Mouse (Mus musculus): ENCODE data around the gene Aqp2. TPM values are rescaled to one million over a fixed set of nuclear protein-coding genes. Genes with fewer than 3 reads are reported as not detected.

Aqp2 gene
- total RNA-seq, 1 experiment from 2014 or later, result not detected

DNA sequence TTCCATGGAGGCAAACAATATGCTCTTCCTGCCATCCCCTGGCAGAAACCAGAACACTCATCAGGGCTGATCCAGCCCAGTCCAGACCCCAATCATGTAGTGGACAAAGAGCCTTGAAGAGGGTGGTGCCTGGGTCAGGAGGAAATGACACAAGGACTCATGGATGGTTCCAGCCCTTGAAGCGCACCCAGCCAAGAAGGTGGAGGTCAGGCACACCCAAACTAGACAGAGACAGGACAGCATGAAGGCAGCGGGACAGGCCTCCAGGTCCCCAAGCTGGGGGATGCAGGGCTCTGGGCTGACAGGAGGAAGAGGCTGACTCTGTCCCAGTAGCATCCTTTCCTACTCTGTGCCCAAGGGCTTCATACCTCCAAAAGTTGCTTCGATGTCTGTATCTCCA is 7.7 kb downstream of the Aqp2 start:
- ATAC-seq (ENCODE audit: extremely low read depth, insufficient number of reproducible peaks, low FRiP score, poor library complexity, severe bottlenecking), result no peak

DNA sequence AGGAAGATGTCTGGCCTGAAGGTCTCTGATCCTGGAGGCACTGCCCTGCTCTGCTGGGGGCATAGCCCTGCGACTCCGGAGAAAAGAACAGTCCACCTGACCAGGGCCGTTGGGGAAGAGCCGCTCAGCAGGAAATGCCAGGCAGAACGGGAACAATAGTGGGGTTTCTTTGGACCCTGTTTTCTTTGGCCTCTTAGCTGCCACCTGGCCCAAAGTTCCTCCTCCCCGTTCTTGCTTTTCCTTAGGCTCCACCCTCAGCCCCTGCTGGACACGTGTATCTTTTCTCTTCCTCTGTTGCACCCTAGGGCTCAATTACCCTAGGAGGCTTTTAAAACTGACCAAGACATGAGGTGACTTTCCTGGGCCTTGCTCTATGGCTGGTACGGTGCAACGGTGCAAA is 10.4 kb downstream of the Aqp2 start:
- ATAC-seq (ENCODE audit: extremely low read depth, insufficient number of reproducible peaks, low FRiP score, poor library complexity, severe bottlenecking), result no peak

DNA sequence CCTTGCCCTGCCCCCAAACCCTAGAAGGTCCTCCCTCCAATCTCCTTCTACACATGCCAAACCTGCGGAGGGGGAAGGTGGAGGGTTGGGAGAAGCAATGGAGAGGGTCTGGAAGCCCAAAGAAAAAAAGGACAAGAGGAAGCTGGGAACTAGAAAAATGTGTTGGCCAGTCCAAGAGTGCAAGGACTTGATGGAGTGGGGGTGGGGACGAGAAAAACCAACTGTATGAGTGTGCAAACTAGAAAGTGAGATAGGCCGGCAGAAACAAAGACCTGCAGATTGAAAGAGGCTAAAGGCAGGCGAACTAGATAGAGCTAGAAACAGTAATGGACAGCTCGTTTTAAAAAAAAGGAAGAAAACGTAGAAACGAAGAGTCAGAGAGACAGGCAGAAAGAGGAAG is 10.8 kb downstream of the Aqp2 start:
- no peak for ATAC-seq (ENCODE audit: extremely low read depth, insufficient number of reproducible peaks, low FRiP score, poor library complexity, severe bottlenecking)

DNA sequence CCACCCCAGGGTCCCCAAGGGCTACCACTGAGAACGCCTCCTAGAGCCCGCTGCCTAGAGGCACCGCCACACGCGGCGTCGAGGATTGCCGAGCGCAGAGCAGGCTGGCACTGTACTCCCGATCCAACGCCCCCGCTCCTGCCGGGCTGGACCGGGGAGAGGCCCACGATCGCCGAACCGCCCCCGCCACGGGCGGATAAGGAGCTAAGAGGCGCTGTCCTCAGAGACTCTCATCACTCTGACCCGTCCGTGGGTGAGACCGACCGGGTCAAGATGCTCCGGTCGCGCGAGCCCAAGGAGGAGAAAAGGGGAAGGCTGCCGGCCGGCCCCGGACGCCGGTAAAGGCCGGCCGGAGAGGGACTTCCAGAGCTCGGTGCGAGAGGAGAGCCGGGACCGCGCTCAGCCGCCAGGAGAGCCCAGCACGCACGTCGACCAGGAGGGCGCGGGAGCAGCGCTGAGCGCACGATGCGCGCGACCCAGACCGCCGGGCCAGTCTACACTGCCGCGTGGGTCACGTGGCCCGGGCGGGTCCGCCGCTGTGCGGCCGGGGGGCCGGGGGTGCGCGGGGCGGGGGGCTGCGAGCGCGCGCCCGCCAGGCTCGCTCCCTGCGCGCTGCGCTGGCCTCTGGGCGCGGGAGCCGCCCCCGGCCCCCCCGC is 11.7 kb downstream of the Aqp2 start, which contains the start of gene Aqp5:
TSS of gene Aqp5 (plus strand) at position 354 of the 656 bp plus-strand sequence.
- no peak for ATAC-seq (ENCODE audit: extremely low read depth, insufficient number of reproducible peaks, low FRiP score, poor library complexity, severe bottlenecking)

DNA sequence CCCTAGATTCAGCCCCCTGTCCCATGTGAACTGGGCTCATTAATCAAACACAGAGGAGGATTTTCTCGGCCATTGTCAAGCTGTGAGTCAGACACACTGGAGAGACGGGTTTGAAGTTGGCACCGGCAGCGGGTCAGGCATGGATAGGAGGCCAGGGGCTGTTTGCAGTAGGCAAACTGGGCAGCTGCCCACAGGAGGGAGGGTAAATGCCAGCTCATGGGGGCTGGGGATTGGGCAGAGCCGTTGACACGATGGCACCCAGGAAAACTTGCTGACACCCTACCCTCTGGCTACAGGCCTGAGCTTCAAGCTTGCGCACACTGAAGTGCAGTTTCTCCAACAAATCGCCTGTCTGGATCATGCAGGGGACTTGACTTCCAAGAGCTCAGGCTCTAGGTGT is 13.3 kb downstream of the Aqp2 start:
- no peak for ATAC-seq (ENCODE audit: extremely low read depth, insufficient number of reproducible peaks, low FRiP score, poor library complexity, severe bottlenecking)

DNA sequence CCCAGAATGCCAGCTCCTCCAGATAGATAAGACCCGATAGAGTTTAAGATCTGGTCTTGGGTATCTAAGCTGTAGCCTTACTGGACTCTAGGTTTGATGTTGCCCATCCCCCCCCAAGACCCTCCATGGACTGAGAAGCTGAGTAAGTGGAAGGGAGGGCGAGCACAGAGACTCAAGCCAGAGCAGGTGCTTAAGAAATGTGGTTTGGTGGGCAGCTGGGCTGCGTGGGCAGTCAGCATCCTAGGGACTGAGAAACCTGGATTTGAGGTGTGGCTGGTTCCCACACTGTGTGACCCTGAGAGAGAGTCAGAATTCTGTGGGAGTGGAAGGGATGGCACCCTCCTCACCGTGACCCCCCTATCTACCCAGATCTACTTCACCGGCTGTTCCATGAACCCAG is 14.0 kb downstream of the Aqp2 start:
- ATAC-seq (ENCODE audit: extremely low read depth, insufficient number of reproducible peaks, low FRiP score, poor library complexity, severe bottlenecking), result no peak

DNA sequence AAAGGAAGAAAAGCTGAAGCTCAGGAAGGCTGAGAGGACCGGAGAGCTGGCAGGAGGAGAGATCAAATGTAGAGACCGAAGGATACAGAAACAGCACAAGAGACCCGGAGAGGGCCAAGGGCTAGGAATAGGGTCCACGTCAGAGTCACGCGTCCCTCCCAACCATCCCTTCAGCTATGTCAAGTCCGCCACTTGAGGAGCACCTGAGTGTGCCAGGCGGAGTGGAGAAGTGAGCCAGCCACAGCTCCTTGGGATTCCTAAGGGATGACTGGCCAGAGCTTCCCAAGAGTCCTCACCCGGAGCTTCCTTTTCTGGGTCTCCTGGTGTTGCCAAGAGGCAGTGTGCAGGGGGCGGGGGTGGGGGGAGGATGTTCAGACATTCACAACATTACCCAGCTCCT is 16.1 kb downstream of the Aqp2 start:
- ATAC-seq (ENCODE audit: extremely low read depth, insufficient number of reproducible peaks, low FRiP score, poor library complexity, severe bottlenecking), result no peak

DNA sequence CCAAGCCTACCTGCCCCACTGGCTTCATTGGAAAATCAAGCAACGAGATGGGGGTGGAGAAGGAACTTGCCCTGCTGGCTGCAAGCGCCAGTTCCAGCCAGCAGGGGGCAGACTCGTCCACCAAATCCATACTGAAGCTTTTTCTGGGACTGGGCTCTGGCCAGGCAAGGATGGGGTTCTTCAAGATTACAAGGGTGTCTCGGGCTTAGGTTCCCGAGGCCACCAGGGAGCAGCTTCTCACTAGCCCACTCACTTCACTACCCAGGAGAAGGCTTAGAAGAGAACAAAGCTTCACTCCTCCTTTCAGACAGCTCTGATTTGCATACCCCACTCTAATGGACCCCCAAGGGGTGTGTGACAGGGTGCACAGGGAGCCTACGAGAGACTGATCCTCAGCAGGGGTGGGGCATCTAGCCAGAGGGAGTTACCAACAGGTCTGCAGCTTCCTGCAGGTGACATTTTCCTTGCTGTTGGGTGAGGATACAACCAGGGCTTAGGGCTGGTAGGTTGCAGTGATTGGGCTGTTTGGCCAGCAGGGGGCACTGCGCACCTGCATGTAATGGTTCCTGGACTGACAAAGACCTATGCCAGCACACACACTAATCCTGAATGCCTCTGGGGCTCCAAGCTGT is 17.3 kb downstream of the Aqp2 start:
- peak; percentile 34 for ATAC-seq (ENCODE audit: extremely low read depth, insufficient number of reproducible peaks, low FRiP score, poor library complexity, severe bottlenecking)

DNA sequence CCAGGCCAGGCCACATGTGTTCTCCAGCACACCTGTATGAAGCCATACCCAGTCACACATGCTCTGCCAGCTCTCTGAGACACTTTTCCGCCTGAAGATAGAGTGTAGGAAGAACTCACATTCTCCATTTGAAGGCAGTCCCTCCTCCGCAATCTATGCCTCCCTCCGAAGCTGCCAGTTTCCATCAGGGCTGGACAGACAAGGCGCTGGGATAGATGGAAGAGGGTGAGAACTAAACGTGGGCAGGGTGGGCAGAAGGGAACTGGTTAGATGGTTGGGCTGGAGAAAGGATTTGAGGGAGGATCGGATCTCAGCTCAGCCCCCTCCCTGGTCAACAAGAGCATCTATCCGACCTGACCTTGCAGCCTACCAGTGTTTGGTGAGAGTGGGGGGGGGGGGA is 18.0 kb downstream of the Aqp2 start:
- ATAC-seq (ENCODE audit: extremely low read depth, insufficient number of reproducible peaks, low FRiP score, poor library complexity, severe bottlenecking), result no peak

DNA sequence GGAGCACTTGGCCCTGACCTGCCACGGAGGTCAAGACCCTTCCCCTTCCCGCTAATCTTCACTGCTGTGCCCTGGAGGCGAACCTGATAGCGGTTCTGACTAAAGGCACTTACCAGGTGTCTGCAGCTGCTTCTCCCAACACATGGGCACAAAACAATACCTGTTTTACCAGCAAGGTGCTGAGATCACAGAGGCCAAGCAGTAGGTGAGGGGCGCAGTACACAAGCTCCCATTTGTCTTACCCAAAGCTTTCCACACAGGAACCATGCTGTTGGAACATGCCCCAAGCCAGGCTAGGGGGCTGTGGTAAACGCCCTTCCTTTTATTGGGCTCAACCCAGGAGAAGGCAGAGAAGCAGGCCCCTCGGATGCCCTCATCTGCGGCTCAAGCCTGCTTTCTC is 18.7 kb downstream of the Aqp2 start:
- ATAC-seq (ENCODE audit: extremely low read depth, insufficient number of reproducible peaks, low FRiP score, poor library complexity, severe bottlenecking), result no peak

DNA sequence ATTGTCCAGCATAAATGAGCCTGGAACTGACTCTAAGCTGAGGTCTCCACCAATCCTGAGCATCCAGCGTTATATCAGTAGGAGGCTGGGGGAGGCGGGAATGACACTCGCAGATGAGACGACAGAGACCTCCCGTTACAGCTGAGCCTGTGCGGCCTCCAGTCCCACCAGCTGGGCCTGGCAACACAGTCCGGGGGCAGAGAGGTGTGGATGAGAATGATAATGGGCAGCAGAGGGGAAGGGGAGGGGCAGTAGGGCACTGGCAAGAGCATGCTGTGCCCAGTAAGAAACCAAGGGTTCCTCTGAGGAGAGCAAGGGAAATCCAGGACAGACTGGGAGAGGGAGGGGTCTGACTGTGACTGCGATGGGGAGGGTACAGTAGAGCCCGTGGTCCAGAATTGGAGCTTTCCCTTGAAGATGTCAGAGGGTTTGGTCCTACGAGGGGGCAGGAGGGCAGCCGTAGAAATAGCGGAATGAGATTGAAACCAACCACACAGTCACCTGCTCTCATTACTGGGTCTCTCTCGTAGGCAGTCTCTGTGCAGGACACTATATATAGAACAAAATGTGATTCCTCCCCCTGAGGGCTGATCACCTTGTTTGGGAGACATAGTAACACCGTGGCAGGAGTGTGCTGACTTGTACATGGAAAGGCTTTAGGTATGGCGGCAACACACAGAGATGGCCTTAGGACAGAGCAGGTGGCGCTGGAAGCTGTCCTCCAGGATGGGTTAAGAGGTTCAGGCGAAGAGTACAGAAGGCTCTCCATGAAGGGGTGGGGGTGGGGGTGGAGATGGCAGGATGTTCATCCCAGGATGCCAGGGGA is 20.6 kb downstream of the Aqp2 start:
- ATAC-seq (ENCODE audit: extremely low read depth, insufficient number of reproducible peaks, low FRiP score, poor library complexity, severe bottlenecking), result no peak

DNA sequence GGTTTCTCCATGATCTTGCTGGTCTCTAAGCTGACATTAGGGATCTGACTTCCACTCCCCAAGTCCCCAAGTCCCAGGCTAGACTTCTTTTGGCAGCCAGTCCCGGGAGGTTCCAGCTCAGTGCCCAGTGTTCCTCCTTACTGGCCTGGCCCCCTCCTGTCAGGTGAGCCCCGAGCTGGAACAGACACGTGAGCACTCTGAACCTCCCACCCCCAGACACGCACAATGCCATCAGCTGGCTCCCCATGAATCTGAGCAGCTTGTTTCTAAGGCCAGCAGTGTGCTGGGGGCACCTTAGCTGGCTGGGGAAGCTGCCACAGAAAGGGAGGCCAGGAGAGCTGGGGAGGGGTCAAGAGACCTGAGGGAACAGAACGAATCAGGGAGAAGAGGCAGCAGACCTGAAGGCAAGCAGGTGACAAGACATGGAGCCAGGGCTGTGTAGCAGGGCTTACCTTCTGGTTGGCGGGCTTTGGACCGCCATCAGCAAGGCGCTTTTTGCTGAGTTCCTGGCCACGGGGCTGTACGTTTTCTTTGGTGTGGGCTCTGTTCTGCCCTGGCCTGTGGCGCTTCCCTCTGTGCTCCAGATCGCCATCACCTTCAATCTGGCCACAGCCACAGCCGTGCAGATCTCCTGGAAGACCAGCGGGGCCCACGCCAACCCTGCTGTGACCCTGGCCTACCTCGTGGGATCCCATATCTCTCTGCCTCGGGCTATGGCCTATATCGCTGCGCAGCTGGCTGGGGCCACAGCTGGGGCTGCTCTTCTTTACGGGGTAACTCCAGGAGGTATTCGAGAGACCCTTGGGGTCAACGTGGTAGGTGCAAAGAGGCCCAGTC is 22.3 kb downstream of the Aqp2 start, which contains the start of gene Aqp6:
TSS of gene Aqp6 (plus strand) at position 415 of the 837 bp plus-strand sequence.
- no peak for ATAC-seq (ENCODE audit: extremely low read depth, insufficient number of reproducible peaks, low FRiP score, poor library complexity, severe bottlenecking)

DNA sequence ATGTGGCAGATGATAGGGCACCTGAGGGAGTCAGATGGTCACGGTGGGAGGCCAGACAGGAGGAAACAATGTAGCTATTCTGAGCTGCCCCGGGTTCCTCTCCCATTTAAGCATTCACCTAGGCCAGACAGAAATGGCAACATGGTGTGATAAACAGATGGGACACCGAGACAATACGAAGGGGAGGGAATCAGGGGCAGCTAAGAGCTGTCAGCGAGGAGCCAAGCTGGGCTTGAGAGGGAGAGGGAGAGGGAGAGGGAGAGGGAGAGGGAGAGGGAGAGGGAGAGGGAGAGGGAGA is 22.9 kb downstream of the Aqp2 start:
- ATAC-seq (ENCODE audit: extremely low read depth, insufficient number of reproducible peaks, low FRiP score, poor library complexity, severe bottlenecking), result no peak

DNA sequence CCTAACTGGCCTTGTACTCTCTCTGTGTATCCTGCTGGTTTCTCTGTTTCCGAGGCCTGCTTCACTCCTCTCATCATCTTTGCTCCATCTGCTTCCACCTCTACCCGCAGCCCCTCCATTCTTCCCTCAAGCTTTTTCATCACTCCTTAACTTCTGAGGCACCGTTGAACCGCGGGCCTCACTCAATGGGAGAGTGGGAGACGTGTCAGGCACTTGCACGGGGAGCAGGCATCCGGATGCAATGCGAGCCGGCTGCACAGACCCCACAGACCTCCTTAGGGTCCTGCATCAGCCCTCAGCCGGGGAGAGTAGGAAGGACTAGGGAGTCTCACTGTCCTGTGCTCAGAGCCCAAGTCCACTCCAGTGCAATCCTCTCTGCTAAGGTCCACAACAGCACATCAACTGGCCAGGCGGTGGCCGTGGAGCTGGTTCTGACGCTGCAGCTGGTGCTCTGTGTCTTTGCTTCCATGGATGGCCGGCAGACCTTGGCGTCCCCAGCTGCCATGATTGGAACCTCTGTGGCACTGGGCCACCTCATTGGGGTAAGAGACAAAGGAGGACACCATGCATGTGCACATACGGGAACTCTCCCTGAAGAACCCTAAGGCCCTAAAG is 23.5 kb downstream of the Aqp2 start:
- no peak for ATAC-seq (ENCODE audit: extremely low read depth, insufficient number of reproducible peaks, low FRiP score, poor library complexity, severe bottlenecking)

DNA sequence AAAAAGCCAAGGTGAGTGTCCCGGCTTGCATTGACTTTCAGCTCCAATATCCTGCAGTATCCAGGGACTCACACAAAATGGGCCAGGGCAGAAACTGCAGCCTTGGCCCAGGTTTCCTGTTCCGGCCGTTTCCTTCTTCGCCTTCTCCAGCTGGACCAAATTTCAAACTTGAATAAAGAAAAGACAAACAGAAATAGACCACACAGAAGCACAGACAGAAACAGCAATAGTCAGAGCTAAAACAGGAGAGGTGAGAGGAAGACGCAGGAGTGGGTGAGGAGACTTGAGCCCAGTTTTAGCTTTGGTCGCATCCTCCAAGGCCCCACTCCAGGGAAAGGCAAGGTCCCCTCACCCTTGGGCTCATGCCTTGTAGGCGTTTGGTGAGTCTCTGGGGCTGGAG is 24.4 kb downstream of the Aqp2 start:
- ATAC-seq (ENCODE audit: extremely low read depth, insufficient number of reproducible peaks, low FRiP score, poor library complexity, severe bottlenecking), result no peak

DNA sequence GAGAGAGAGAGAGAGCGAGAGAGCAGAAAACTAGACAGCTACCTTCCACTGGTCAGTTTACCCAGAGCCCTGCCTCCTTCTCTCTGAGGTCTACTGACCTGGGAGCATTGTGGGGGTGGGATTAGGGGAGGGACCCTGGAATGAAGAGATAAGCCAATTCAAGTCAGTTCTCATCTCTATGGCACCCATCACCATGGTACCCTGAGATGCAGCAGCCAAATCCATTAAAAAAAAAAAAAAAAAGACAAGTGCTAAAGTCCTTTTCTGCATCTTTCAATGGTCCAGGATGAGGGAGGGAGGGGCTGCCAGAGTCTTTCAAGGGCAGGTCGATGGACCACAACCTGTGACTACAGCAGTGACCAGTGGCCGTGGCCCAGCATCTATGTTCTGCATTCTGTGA is 26.7 kb downstream of the Aqp2 start:
- no peak for ATAC-seq (ENCODE audit: extremely low read depth, insufficient number of reproducible peaks, low FRiP score, poor library complexity, severe bottlenecking)

DNA sequence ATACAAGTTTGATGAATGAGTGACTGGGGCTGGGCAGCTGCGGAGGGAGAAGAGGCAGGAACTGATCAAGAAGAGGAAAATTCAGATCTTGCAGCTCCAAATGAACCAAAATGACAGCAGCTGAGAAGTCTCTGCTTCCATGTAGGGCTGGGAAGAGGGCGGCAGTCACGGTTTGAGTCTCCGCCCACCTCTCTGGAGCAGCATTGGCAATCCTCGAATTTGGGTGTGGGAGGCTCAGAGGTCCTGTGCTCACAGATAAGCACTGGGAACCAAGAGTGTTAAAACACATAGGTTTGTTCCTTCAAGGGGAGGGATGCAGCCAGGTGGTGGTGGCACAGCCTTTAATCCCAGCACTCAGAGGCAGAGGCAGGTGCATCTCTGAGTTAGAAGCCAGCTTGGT is 27.7 kb downstream of the Aqp2 start:
- no peak for ATAC-seq (ENCODE audit: extremely low read depth, insufficient number of reproducible peaks, low FRiP score, poor library complexity, severe bottlenecking)

DNA sequence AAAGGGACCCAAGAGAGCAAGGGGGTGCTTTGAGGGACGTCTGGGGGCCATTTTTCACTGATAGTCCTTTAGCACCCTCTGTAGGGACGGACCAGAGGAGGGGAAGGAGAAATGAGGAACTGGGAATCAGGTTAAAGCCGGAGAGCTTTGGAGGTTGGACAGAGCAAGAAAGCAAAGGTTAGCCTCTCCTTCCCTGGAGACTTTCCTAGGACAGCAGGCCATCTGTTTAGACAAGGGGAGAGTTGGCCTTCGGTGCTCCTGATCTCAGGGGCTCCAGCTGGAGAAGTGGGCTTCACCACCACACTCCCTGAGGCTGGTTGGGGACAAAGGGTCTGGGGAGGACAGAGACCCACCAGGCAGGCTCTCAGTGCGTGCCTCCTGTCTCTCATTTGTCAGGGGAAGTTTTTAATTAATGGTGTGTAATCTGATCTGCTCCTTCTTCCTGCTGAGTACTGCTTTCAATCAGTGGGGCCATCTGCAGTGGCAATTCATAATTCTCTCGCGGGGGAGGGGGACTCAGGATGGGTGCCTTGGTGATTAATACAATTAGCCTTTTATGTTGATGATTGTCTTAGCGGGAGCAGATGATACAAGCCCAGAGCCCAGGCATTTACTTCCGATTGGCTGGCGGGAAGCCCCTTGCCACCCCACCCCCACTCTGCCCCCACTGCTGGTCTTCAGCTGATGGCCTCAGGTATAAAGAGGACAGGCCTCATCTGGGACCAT is 28.7 kb downstream of the Aqp2 start:
- no peak for ATAC-seq (ENCODE audit: extremely low read depth, insufficient number of reproducible peaks, low FRiP score, poor library complexity, severe bottlenecking)
